Mouse (Mus musculus) G1E (cell line): ENCODE results near the gene Itga3.

Experiments
- CTCF ChIP-seq: IDR thresholded peaks from 2 replicates; pipeline ENCODE4 v1.5.1; 2012; ENCODE audit warnings: low read depth, low read length, inconsistent platforms, mixed read lengths
- GATA2 ChIP-seq: IDR thresholded peaks from 2 replicates; pipeline ENCODE4 v1.6.1; 2012; ENCODE audit warnings: low read depth, low read length, inconsistent platforms, borderline replicate concordance
- POLR2AphosphoS5 ChIP-seq: IDR thresholded peaks from 2 replicates; pipeline ENCODE4 v1.6.1; 2012; ENCODE audit warnings: low read depth, low read length, inconsistent platforms; ENCODE audit not compliant: insufficient replicate concordance
- TAL1 ChIP-seq: conservative IDR thresholded peaks from 2 replicates; pipeline ENCODE4 v1.6.1; 2012; ENCODE audit warnings: low read depth, low read length, inconsistent platforms, mixed read lengths

DNA sequence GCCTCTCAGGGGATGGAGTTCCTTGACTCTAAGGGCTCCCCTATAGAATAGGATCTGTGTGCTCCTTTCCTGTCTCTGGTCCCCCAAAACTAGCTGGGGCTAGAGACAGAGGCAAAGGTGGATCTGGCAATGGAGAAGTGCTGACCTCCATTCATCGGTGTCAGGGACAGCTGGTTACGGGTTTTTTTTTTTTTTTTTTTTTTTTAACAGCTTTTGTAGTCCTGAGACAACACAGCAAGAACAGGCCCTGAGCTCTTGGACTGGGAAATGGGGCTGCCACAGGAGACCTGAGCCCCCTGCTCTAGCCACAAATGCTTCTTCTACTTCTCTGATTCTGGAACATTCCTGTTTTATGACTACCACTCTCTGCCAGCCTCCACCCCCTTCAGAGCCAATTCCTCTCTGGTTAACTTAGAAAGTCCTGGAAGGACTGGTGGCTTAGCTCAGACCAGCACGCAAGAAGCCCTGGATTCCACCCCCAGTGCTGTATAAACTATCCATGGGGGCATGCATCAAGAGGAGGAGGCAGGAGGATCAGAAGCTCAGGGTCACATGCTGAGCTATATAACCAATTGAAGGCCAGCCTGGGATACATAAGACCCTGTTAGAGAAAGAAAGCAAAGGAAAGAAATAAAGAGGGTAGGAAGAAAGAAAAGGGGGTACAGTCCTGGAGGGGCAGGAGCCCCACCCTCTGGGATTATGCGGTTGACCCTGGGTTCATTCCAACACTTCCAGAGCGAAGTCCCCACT, 21.9 kb upstream of the Itga3 start:
- TF ChIP-seq CTCF (no peak), TAL1 (no peak), GATA2 (no peak), POLR2AphosphoS5 (no peak)
